Mouse (Mus musculus): ENCODE measurements around the gene Fbxl13. TPM values are rescaled to one million over a fixed set of nuclear protein-coding genes. Genes with fewer than 3 reads are reported as not detected.

Fbxl13 gene
- polyA plus RNA-seq, 1 experiment from 2014 or later, result 0.26 TPM

DNA sequence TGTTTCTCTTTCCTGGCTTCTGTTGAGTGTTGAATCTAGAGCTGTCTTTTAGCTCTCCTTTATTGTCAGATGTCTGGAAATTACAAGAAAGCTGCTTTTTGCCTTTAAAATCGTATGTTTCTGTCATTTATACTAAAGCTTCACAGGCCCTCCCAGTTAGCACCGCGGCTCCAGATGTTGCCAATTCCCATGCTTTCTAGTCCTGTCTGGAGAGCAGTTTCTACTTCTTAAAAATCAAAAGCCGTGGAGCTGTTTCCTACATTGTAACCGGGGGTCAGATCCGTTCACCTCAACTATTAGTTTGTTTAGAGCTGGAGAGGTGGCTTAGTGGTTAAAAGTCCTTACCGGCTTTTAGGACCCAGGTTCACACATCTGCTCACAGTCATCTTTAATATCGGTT is 162.2 kb downstream of the Fbxl13 start:
- no peak overlapping the region for H3K27ac ChIP-seq

DNA sequence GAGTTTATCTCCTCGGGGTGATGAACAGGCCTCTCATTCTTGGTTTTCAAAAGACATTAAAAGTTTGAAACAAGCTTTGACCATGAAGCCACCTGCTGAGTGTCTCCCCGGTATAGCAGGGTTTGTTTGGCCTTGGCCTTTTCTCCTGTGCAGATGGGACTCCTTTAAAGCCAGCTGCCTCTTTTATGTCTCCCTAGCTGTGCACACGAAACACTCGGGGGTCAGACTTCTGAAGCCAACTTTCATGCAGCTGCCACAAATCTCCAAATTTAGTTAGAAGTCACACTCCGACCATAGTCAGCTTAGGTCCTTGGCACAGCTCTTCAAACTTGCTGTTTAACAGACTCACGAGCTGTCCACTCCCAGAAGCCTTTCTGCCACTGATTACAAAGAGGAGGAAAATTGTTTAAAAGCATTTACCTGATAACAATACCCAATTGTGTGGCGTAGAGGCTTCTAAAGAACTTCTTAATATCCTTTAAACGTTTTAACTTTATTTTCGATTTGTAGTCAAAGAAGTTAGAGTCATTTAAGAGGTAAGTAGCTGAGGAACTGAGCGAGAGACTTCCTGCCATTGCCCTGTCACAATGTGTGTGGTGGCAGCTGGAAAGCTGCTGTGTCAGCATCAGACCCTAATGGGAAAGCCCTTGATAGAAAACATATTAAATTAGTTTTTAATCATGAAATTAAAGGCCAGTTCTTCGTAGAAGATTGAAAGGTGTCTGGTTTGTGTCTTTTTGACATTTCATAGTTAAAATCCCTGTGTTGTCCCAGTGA is 162.8 kb downstream of the Fbxl13 start:
- Histone ChIP-seq H3K27ac (no peak overlapping the region), H3K9me3 (no peaks in the 10 kb centered on the region), H3K36me3 (no peaks in the 10 kb centered on the region; the same call in 1 of the 2 replicates), H3K4me1 (peaks cover 13% of the 10 kb centered on the region), H3K4me3 (no peak overlapping the region), H3K27me3 (ENCODE audit: insufficient read depth, poor library complexity, severe bottlenecking) (no peaks in the 10 kb centered on the region)
- 58% methylated on average over 11 of the region's 11 CpGs for WGBS
- no peak for DNase-seq (ENCODE audit: low spot score)

More for the DNA sequence above, 162.2 kb downstream of the Fbxl13 start:
- 85% methylated on average over 8 of the region's 8 CpGs for WGBS
- no peaks in the 10 kb centered on the region for H3K27me3 ChIP-seq (ENCODE audit: insufficient read depth, poor library complexity, severe bottlenecking)
- no peak overlapping the region for H3K4me3 ChIP-seq
- no peaks in the 10 kb centered on the region for H3K9me3 ChIP-seq
- no peak for DNase-seq (ENCODE audit: low spot score)
- no peaks in the 10 kb centered on the region; the same call in 1 of the 2 replicates for H3K36me3 ChIP-seq
- H3K4me1 ChIP-seq, result peaks cover 13% of the 10 kb centered on the region

DNA sequence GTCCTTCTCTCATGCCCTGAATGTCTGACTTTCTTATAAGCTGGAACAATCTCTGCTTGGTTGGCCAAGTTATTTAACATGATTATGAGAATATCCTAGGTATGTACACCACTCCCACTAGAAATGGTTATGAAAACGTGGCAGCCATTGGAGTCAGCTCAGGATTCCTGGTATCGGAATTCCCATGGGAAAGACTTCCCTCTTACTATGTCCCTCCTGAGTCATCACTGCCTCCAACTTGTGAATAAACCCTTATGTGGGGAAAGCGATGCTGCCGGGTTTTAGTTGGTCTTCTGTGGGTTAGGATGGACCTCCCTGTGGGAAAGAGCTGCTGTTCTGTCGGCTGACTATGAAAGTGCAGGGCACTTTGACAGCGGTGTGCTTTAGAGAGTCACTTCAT is 163.9 kb downstream of the Fbxl13 start:
- 88% methylated on average over 6 of the region's 6 CpGs for WGBS
- Histone ChIP-seq H3K27me3 (ENCODE audit: insufficient read depth, poor library complexity, severe bottlenecking) (no peaks in the 10 kb centered on the region), H3K4me1 (peaks cover 13% of the 10 kb centered on the region), H3K27ac (no peak overlapping the region), H3K36me3 (no peaks in the 10 kb centered on the region; the same call in 1 of the 2 replicates), H3K4me3 (no peak overlapping the region), H3K9me3 (no peaks in the 10 kb centered on the region)
- no peak for DNase-seq (ENCODE audit: low spot score)

DNA sequence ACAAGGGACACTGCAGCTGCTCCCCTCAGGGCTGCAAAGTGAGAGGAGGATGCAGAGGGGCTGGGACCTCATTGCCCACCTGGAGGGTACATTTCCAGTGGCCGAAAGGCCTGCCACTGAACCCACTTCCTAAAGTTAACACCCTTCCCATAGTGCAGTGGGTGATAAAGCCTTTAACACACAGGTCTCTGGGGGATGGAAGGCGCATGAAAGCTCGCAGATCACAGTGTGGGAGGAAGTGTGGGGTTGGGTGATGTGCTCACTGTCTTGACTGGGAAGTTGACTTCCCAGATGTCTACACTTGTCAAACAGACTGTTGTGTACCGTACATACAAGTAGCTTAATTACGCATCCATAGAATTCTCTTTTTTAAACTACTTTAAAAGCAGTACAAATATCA is 165.7 kb downstream of the Fbxl13 start:
- no peak for DNase-seq (ENCODE audit: low spot score)
- Histone ChIP-seq H3K9me3 (no peaks in the 10 kb centered on the region), H3K27me3 (ENCODE audit: insufficient read depth, poor library complexity, severe bottlenecking) (no peaks in the 10 kb centered on the region), H3K36me3 (no peaks in the 10 kb centered on the region; the same call in 1 of the 2 replicates), H3K27ac (no peak overlapping the region), H3K4me3 (no peak overlapping the region), H3K4me1 (peaks cover 13% of the 10 kb centered on the region)
- WGBS, result 69% methylated on average over 5 of the region's 5 CpGs

DNA sequence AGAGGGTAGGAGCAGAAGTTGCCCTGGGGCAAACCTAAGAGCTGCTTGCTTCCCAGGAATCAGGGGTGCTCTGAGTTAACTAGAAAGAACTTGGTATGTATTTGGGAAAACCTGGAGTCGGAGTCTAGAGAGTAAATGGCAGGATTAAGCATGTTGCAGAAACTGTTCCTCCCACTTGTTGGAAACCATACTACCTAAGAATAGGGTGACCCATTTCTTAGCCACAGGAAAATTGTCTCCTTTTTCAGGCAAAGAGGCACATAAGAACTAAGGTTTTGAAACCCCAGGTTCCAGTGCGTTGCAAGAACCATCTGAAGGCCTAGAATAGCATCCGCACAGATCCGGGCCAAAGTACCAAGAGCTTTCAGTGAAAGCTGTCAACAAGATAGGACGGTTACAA is 167.0 kb downstream of the Fbxl13 start:
- H3K36me3 ChIP-seq, result no peaks in the 10 kb centered on the region; the same call in 1 of the 2 replicates
- peaks cover 13% of the 10 kb centered on the region for H3K4me1 ChIP-seq
- 76% methylated on average over 5 of the region's 5 CpGs for WGBS
- H3K4me3 ChIP-seq, result no peak overlapping the region
- no peak for DNase-seq (ENCODE audit: low spot score)
- no peak overlapping the region for H3K27ac ChIP-seq
- no peaks in the 10 kb centered on the region for H3K27me3 ChIP-seq (ENCODE audit: insufficient read depth, poor library complexity, severe bottlenecking)
- no peaks in the 10 kb centered on the region for H3K9me3 ChIP-seq

DNA sequence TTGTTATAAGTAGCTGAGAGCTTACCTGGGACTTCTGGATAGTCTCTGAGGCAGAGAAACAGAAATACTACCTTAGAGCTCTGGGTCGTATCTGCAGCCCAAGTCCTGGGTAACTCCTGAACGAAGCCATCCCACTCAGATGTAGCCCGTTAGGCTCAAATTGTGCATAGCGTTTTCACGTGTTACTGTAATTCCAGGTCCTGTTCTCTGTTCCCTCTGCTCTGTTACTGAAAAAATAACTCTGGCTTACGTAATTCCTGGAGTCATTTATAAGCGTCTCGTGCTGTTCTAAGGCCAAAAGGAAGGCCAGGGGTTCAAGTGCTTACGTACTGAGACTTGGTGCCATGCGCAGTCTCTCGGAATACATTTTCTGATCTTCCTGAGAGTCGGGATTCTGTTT is 177.3 kb downstream of the Fbxl13 start:
- Histone ChIP-seq H3K4me1 (no peaks in the 10 kb centered on the region), H3K27me3 (ENCODE audit: insufficient read depth, poor library complexity, severe bottlenecking) (no peaks in the 10 kb centered on the region), H3K4me3 (no peak overlapping the region), H3K27ac (no peak overlapping the region), H3K36me3 (no peaks in the 10 kb centered on the region), H3K9me3 (no peaks in the 10 kb centered on the region)
- 93% methylated on average over 12 of the region's 12 CpGs for WGBS
- no peak for DNase-seq (ENCODE audit: low spot score)

DNA sequence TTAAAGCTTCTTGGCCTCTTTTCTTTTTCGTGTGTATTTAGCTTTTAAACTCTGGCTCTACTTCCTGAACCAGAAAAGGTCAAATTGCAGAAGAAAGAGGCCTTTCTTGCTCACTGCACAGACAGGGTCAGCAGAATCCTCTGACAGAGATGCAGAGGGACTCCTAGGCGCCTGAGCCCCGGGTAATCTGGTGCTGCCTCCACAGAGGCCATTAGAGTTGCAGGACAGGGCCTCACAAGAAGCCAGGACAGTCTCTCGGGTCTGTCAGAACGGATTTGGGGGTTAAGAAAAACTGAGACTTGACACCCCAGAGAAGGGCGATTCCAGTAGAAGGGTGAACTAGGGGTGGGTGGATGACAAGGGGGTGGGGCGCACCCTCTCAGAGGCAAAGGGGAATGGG is 178.0 kb downstream of the Fbxl13 start:
- Histone ChIP-seq H3K36me3 (no peaks in the 10 kb centered on the region), H3K9me3 (no peaks in the 10 kb centered on the region), H3K4me3 (no peak overlapping the region), H3K4me1 (no peaks in the 10 kb centered on the region), H3K27me3 (ENCODE audit: insufficient read depth, poor library complexity, severe bottlenecking) (no peaks in the 10 kb centered on the region), H3K27ac (no peak overlapping the region)
- DNase-seq (ENCODE audit: low spot score), result no peak
- 76% methylated on average over 7 of the region's 7 CpGs for WGBS

DNA sequence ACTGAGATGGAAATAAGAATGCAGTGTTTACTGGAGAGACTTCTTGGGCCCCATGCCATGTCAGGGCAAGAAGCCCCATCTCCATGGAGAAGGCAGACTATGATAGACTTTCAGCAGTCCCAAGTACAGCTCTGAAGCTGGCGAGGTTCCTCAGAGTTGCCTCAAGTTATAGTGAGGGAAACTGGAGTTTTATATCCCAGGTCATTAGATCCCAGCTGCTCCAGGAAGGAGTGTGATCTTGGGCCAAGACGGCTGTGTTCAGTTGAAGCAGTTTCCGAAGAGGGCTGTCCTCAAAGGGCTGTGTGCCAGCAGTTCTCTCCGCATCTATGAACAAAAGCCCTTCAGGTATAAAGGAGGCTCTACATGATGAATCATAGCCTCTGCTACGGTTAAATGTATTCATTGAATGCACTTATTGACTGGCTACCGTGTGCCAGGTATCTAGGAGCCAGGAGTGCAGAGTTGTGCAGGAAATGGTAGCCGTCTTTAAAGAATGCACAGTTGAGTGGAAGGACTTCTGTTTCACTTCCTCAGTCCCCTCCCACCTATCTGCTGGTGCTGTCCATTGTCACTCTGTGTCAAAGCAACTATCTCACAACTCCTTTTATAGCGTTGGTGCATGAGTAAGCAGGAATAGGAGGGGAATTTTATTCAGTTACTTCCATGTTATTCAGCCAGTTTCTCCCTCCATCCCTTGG is 204.5 kb downstream of the Fbxl13 start:
- no peak overlapping the region for H3K27ac ChIP-seq
- no peak overlapping the region for H3K4me3 ChIP-seq
- WGBS, result 65% methylated on average over 8 of the region's 8 CpGs
- no peaks in the 10 kb centered on the region for H3K9me3 ChIP-seq
- H3K36me3 ChIP-seq, result peaks cover 7% of the 10 kb centered on the region; the same call in 1 of the 2 replicates
- H3K27me3 ChIP-seq (ENCODE audit: insufficient read depth, poor library complexity, severe bottlenecking), result no peaks in the 10 kb centered on the region
- no peak for DNase-seq (ENCODE audit: low spot score)
- H3K4me1 ChIP-seq, result peaks cover 13% of the 10 kb centered on the region

DNA sequence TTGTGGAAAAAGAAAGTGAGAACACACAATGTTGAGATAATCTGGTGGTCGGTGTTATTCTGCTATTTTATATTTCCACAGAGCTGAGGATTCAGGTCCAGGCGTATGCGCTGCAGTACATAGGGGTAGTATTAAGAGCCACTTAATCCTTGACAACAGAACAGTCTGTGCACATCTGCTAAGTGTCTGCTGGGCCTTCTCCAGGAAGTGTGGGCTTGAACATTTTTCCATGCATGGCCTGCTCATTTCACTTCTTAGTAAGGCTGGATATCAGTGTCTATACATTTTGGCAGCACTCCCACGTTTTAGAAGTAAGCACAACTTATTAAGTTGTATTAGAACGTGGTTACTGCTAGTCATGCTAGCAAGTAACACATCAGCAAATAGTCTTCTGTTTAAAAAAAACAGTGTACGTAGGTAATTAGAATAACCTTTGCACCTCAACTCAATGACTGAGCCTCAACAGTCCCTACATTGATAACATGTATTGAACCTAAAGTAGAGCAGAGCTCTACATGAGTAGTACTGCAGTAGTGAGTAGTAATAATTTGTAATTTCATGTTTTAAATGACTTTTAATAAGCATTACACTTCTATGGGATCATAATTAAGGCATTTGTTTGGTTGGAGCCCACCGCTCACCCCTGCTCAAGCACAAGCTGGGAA is 205.9 kb downstream of the Fbxl13 start:
- Histone ChIP-seq H3K27me3 (ENCODE audit: insufficient read depth, poor library complexity, severe bottlenecking) (no peaks in the 10 kb centered on the region), H3K9me3 (no peaks in the 10 kb centered on the region), H3K4me3 (no peak overlapping the region), H3K27ac (no peak overlapping the region), H3K4me1 (peaks cover 13% of the 10 kb centered on the region), H3K36me3 (peaks cover 10% of the 10 kb centered on the region; the same call in 1 of the 2 replicates)
- 89% methylated on average over 7 of the region's 7 CpGs for WGBS
- no peak for DNase-seq (ENCODE audit: low spot score)

DNA sequence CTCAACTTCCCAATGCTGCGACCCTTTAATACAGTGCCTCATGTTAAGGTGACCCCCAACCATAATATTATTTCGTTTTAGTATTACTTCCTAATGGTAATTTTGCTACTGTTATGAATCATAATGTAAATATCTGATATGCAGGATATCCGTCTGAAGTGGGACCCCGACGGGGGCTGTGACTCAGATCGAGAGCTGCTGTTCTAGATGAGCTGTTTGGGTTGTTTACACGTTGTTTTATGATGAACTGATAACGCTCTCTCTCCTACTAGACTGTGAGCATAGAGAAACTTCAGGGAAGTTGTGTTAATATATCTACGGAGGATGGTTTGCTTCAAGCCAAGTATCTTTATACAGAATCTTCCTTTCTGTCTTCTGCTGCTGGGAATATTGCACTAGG is 207.0 kb downstream of the Fbxl13 start:
- 91% methylated on average over 9 of the region's 9 CpGs for WGBS

DNA sequence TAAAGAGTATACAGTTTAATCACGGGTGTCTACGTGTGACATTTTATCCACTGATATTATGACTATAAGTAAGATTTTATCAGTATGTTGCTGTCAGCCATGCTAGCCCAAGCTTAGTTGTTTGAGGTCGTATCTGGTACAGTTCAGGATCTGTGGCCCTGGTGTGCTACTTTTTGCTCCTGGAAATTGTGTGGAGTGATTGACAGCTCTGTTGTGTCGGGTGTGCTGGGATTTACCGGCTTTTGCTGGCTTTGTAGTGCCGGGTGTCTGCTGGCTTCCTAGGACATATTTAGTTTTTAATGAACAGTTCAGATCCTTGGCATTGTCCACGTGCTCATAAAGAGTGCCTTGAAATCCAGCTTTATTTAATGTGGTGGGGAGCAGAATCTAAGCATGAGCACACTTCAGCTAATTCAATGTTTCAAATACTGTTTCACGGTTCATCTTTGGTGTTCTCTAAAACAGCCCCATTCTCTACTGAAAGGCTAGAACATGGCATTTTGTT is 208.9 kb downstream of the Fbxl13 start:
- 72% methylated on average over 8 of the region's 8 CpGs for WGBS
- H3K27me3 ChIP-seq (ENCODE audit: insufficient read depth, poor library complexity, severe bottlenecking), result no peaks in the 10 kb centered on the region
- H3K9me3 ChIP-seq, result no peaks in the 10 kb centered on the region
- no peak overlapping the region for H3K4me3 ChIP-seq
- peaks cover 9% of the 10 kb centered on the region for H3K4me1 ChIP-seq
- no peak overlapping the region for H3K27ac ChIP-seq
- H3K36me3 ChIP-seq, result 0 out of 2 replicates have a peak, but pooled peaks cover 3% of the 10 kb centered on the region
- no peak for DNase-seq (ENCODE audit: low spot score)

More for the DNA sequence above, 207.0 kb downstream of the Fbxl13 start:
- peaks cover 10% of the 10 kb centered on the region; the same call in 1 of the 2 replicates for H3K36me3 ChIP-seq
- H3K9me3 ChIP-seq, result no peaks in the 10 kb centered on the region
- no peaks in the 10 kb centered on the region for H3K27me3 ChIP-seq (ENCODE audit: insufficient read depth, poor library complexity, severe bottlenecking)
- no peak overlapping the region for H3K4me3 ChIP-seq
- H3K27ac ChIP-seq, result no peak overlapping the region
- peaks cover 13% of the 10 kb centered on the region for H3K4me1 ChIP-seq
- DNase-seq (ENCODE audit: low spot score), result no peak

DNA sequence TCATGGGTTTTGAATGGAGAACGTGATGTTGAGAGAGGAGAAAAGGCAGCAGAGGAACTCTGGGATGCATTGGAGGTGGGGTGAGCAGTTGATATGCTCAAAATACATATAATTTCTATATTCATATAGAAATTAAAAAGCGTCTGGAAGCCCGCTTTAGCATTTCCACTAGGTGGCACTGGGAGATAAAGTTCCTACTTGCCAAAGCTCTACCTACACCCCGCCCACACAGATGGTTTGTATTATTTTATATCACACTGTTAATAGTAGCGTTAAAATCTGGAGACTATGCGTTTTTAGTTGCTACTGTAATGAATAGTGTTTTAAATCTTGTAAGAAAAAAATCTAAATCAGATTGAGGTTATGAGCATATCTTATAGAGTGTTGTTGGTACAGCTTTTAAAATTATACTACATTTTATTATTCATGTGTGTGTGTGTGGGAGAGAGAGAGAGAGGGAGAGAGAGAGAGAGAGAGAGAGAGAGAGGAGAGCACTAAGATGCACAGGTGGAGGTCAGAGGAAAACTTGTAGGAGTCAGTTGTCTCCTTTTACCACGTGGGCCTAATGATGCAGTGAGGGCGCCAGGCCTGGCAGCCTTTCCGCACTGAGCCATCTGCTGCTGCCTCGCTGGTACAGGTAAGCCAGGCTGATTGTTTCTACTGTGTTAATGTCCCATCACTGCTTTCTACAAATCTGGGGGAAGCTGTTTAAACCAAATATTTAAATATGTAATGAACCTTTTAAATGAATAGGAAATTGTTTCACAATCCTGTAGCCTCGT is 211.1 kb downstream of the Fbxl13 start:
- DNase-seq (ENCODE audit: low spot score), result no peak
- Histone ChIP-seq H3K4me3 (no peak overlapping the region), H3K4me1 (no peaks in the 10 kb centered on the region), H3K9me3 (no peaks in the 10 kb centered on the region), H3K27ac (no peak overlapping the region), H3K36me3 (0 out of 2 replicates have a peak, but pooled peaks cover 3% of the 10 kb centered on the region), H3K27me3 (ENCODE audit: insufficient read depth, poor library complexity, severe bottlenecking) (no peaks in the 10 kb centered on the region)
- WGBS, result 85% methylated on average over 11 of the region's 11 CpGs

Data from heart, embryonic 10.5 days (tissue).